Mouse (Mus musculus) heart, adult 11 months (tissue): ENCODE measurements around the gene Gm7247.
"Not testable (repeated sequence)": the region's sequence is repeated elsewhere in the genome, so short reads cannot be mapped to it uniquely, and the experiment has no call there.

Experiments used
- DNase-seq: peaks from one replicate; pipeline ENCODE4 v3.0.0; 2022

Gene Gm7247

GRCm38 (mm10) chr14:51497958-51498357 lies 136.4 kb downstream of the Gm7247 start:
- no peak for DNase-seq

GRCm38 (mm10) chr14:51499707-51500275 lies 138.2 kb downstream of the Gm7247 start:
- DNase-seq, result no peak

DNA sequence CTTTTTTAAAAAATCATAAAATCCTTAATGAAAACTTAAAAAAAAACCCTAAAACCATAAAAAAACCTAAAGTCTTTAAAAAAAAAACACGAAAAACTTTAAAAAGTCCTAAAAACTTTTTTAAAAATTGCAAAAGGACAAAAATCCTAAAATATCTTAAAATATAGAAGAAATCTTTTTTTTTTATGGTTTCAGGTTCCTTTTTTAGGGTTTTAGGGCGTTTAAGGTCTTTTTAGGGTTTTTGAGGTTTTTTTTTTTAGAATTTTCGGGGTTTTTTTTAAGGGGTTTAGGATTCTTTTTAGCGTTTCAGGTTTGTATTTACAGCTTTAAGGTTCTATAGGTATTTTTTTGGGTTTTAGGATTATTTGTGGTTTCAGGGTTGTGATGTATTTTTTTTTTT lies 138.9 kb downstream of the Gm7247 start:
- DNase-seq, result no peak

- no peak for DNase-seq
These were observed 145.9 kb downstream of the Gm7247 start for GRCm38 (mm10) chr14:51507416-51507815.

- no peak for DNase-seq
These were observed 190.9 kb downstream of the Gm7247 start, which contains the start of gene Gm5622 for GRCm38 (mm10) chr14:51552490-51552889. TSS of gene Gm5622 (plus strand) at chr14:51552790.

GRCm38 (mm10) chr14:51573963-51574362 lies 212.4 kb downstream of the Gm7247 start, which contains the start of gene Gm17175:
TSS of gene Gm17175 (minus strand) at chr14:51574063.
- not testable (repeated sequence) for DNase-seq

DNA sequence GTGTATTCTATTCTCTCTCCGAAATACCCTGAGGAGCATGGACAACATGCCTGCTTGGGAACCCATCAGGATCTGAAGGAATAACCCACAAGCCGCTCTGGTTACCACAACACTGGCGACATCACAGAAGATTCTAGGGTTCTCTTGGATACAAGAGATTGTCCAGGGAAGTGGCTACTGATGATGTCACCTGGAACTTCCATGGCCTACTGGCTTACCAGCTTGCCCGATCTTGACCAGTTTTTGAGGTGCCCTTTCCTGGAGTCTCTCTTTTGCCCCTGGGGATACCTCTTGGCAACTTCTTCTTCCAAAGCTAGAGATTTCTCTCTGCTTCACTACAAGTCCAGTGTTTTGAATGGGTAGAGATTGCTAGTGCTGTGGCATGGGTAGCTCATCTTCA lies 230.5 kb downstream of the Gm7247 start, which contains the start of gene Gm17174:
Gene Gm17174 (minus strand): TSS at position 101 of the 400 bp plus-strand sequence.
- DNase-seq, result not testable (repeated sequence)

GRCm38 (mm10) chr14:51611210-51611609 lies 249.7 kb downstream of the Gm7247 start, which contains the start of gene Gm17078:
TSS of gene Gm17078 (minus strand) at chr14:51611310.
- no peak for DNase-seq
